Mouse (Mus musculus): ENCODE data around the gene Rnaseh2a.

- TF ChIP-seq ZNF384 (IDR thresholded peaks at IDR 0.05; ENCODE audit: low read depth, low read length) = no peak
- no peak for TF ChIP-seq HCFC1 (IDR thresholded peaks at IDR 0.05; ENCODE audit: borderline replicate concordance, insufficient read depth, low read length)
- TF ChIP-seq CHD2 (IDR thresholded peaks at IDR 0.05; ENCODE audit: low read depth, low read length) = no peak
Observed at GRCm38 (mm10) chr8:84927513-84927912, 42.1 kb downstream of the Rnaseh2a start.

Measured in ES-E14 (cell line).